Mouse (Mus musculus): ENCODE results near the gene Eif3l.

The Eif3l gene

GRCm38 (mm10) chr15:79063160-79063740, 11.7 kb upstream of the Eif3l start:
- POLR2A ChIA-PET = interaction anchor here (0.5 to 4.8 kb wide), 53 partner anchors 8 to 1875 kb away, joined by 3 to 28 read pairs (median 4); partner anchors contain the start of genes Eif3l (in 2 of the 4), H1f0 (in 2 of the 4), Ddx17 (in 1 of the 4) and Micall1 (in 1 of the 4)
- CTCF ChIA-PET = interaction anchor here (0.5 to 2.6 kb wide), 22 partner anchors 8 to 1196 kb away, joined by 3 to 33 read pairs (median 4); partner anchors contain the start of genes Eif3l (in 1 of the 4) and Pdxp (in 1 of the 4)

GRCm38 (mm10) chr15:79065086-79065770, 9.8 kb upstream of the Eif3l start:
- CTCF ChIA-PET = interaction anchor here in 3 of 4 experiments (0.7 to 2.4 kb wide), 3 partner anchors 26 to 171 kb away, joined by 3 to 11 read pairs (median 3); no protein-coding TSS in a partner anchor
- POLR2A ChIA-PET = interaction anchor here in 3 of 4 experiments (0.7 to 4.8 kb wide), 18 partner anchors 9 to 150 kb away, joined by 3 to 23 read pairs (median 4); partner anchors contain the start of genes Eif3l (in 2 of the 3) and H1f0 (in 1 of the 3)

- CTCF ChIA-PET = interaction anchor here in 2 of 4 experiments (0.5 to 2.4 kb wide), 4 partner anchors 27 to 742 kb away, joined by 3 to 11 read pairs (median 5); no protein-coding TSS in a partner anchor
- POLR2A ChIA-PET = interaction anchor here in 3 of 4 experiments (0.8 to 4.8 kb wide), 8 partner anchors 8 to 151 kb away, joined by 3 to 20 read pairs (median 8); partner anchors contain the start of genes Eif3l (in 2 of the 3) and H1f0 (in 1 of the 3)
These were observed 8.7 kb upstream of the Eif3l start for GRCm38 (mm10) chr15:79066276-79066675.

GRCm38 (mm10) chr15:79067631-79068030, 7.3 kb upstream of the Eif3l start:
- ChIA-PET CTCF (interaction anchor here in 3 of 4 experiments (0.9 to 2.3 kb wide), 5 partner anchors 18 to 152 kb away, joined by 3 to 8 read pairs (median 3); no protein-coding TSS in a partner anchor), POLR2A (interaction anchor here in 2 of 4 experiments (0.6 to 2.6 kb wide), 7 partner anchors 13 to 603 kb away, joined by 3 to 17 read pairs (median 3); partner anchors contain the start of gene Tomm22 (in 1 of the 2))

- CTCF ChIA-PET = interaction anchor here in 3 of 4 experiments (0.6 to 2.3 kb wide), 6 partner anchors 19 to 164 kb away, joined by 3 to 8 read pairs (median 4); no protein-coding TSS in a partner anchor
These were observed 6.6 kb upstream of the Eif3l start for GRCm38 (mm10) chr15:79068416-79068815.

GRCm38 (mm10) chr15:79071117-79072039, 3.6 kb upstream of the Eif3l start:
- POLR2A ChIA-PET = interaction anchor here (0.5 to 2.0 kb wide), 19 partner anchors 9 to 487 kb away, joined by 3 to 12 read pairs (median 4); partner anchors contain the start of genes 1700088E04Rik (in 1 of the 4), Ankrd54 (in 1 of the 4), H1f0 (in 1 of the 4) and Polr2f (in 1 of the 4)
- CTCF ChIA-PET = interaction anchor here (0.5 to 2.6 kb wide), 52 partner anchors 9 to 1051 kb away, joined by 3 to 54 read pairs (median 4); partner anchors contain the start of genes 1700088E04Rik (in 2 of the 4), Ankrd54 (in 2 of the 4), Galr3 (in 1 of the 4) and Lgals1 (in 1 of the 4)

More at GRCm38 (mm10) chr15:79068416-79068815, 6.6 kb upstream of the Eif3l start:
- POLR2A ChIA-PET = interaction anchor here in 2 of 4 experiments (0.6 to 2.6 kb wide), 7 partner anchors 14 to 602 kb away, joined by 3 to 17 read pairs (median 3); partner anchors contain the start of gene Tomm22 (in 1 of the 2)

- ChIA-PET POLR2A (interaction anchor here in 3 of 4 experiments (0.6 to 2.9 kb wide), 11 partner anchors 8 to 1127 kb away, joined by 3 to 28 read pairs (median 5); partner anchors contain the start of genes Ankrd54 (in 2 of the 3) and Micall1 (in 1 of the 3)), CTCF (interaction anchor here in 3 of 4 experiments (0.5 to 1.6 kb wide), 5 partner anchors 11 to 427 kb away, joined by 3 to 6 read pairs (median 5); partner anchors contain the start of gene Ankrd54 (in 1 of the 3))
These were observed 1.2 kb upstream of the Eif3l start for GRCm38 (mm10) chr15:79073752-79074151.

- CTCF ChIA-PET = interaction anchor here in 2 of 4 experiments (0.5 to 1.6 kb wide), 7 partner anchors 11 to 171 kb away, joined by 3 to 6 read pairs (median 4); partner anchors contain the start of genes Ankrd54 (in 1 of the 2) and Pdxp (in 1 of the 2)
- POLR2A ChIA-PET = interaction anchor here (0.6 to 2.9 kb wide), 20 partner anchors 9 to 1128 kb away, joined by 3 to 28 read pairs (median 4); partner anchors contain the start of genes Ankrd54 (in 2 of the 4) and Micall1 (in 2 of the 4)
These were observed 533 bp upstream of the Eif3l start for GRCm38 (mm10) chr15:79074446-79074845.

GRCm38 (mm10) chr15:79075658-79076365, 833 bp downstream of the Eif3l start:
- POLR2A ChIA-PET = interaction anchor here in 3 of 4 experiments (0.6 to 4.2 kb wide), 7 partner anchors 10 to 444 kb away, joined by 3 to 21 read pairs (median 4); partner anchors contain the start of gene Ankrd54 (in 1 of the 3)
- CTCF ChIA-PET = no interaction called here

GRCm38 (mm10) chr15:79079567-79079966, 4.6 kb downstream of the Eif3l start:
- POLR2A ChIA-PET = interaction anchor here in 3 of 4 experiments (0.6 to 4.2 kb wide), 7 partner anchors 9 to 283 kb away, joined by 3 to 21 read pairs (median 4); no protein-coding TSS in a partner anchor
- CTCF ChIA-PET = interaction anchor here in 2 of 4 experiments (0.6 to 1.6 kb wide), 2 partner anchors 17 to 49 kb away, joined by 5 to 7 read pairs; partner anchors contain the start of gene Ankrd54 (in 1 of the 2)

GRCm38 (mm10) chr15:79092284-79092683, 17.3 kb downstream of the Eif3l start:
- ChIA-PET POLR2A (interaction anchor here in 1 of 4 experiments (0.9 to 1.6 kb wide), 2 partner anchors 13 to 16 kb away, joined by 3 to 4 read pairs; partner anchors contain the start of gene Micall1), CTCF (interaction anchor here in 1 of 4 experiments (1.4 kb wide), 1 partner anchor 48 kb away, joined by 5 read pairs; the partner anchor contains the start of genes 1700088E04Rik and Polr2f)

- ChIA-PET POLR2A (interaction anchor here in 1 of 4 experiments (0.7 to 1.7 kb wide), 6 partner anchors 8 to 63 kb away, joined by 3 to 5 read pairs (median 4); partner anchors contain the start of gene Micall1), CTCF (interaction anchor here in 2 of 4 experiments (0.6 to 1.4 kb wide), 5 partner anchors 33 to 63 kb away, joined by 3 to 6 read pairs (median 5); partner anchors contain the start of genes 1700088E04Rik (in 1 of the 2) and Polr2f (in 1 of the 2))
These were observed 18.3 kb downstream of the Eif3l start for GRCm38 (mm10) chr15:79093083-79093839.

GRCm38 (mm10) chr15:79095483-79095882, 20.5 kb downstream of the Eif3l start:
- POLR2A ChIA-PET = interaction anchor here (0.5 to 3.1 kb wide), 12 partner anchors 10 to 624 kb away, joined by 3 to 7 read pairs (median 4); partner anchors contain the start of gene Eif3l (in 1 of the 4)
- CTCF ChIA-PET = interaction anchor here in 1 of 4 experiments (1.0 kb wide), 1 partner anchor 32 kb away, joined by 5 read pairs; no protein-coding TSS in a partner anchor

- CTCF ChIA-PET = interaction anchor here in 1 of 4 experiments (0.6 kb wide), 1 partner anchor 64 kb away, joined by 3 read pairs; no protein-coding TSS in a partner anchor
- POLR2A ChIA-PET = interaction anchor here in 1 of 4 experiments (3.1 kb wide), 1 partner anchor 23 kb away, joined by 7 read pairs; no protein-coding TSS in a partner anchor
These were observed 21.6 kb downstream of the Eif3l start for GRCm38 (mm10) chr15:79096556-79096955.
